Mouse (Mus musculus) small intestine, adult 2 months (tissue): Measurements from ENCODE around the gene Phactr1.

Source experiments
- CTCF ChIP-seq: fragments of 200-500 bp; IDR thresholded peaks from 2 replicates; pipeline ENCODE4 v1.5.1; 2012; ENCODE audit warnings: low read depth, mild to moderate bottlenecking, control low read depth, inconsistent platforms, low read length, moderate library complexity, mixed read lengths; ENCODE audit not compliant: insufficient replicate concordance, insufficient read length; ENCODE audit errors: extremely low read depth
- POLR2A ChIP-seq: fragments of 200-500 bp; IDR thresholded peaks from 2 replicates; pipeline ENCODE4 v1.6.1; 2012; ENCODE audit warnings: low read depth, mild to moderate bottlenecking, control low read depth, inconsistent platforms, low read length, moderate library complexity

DNA sequence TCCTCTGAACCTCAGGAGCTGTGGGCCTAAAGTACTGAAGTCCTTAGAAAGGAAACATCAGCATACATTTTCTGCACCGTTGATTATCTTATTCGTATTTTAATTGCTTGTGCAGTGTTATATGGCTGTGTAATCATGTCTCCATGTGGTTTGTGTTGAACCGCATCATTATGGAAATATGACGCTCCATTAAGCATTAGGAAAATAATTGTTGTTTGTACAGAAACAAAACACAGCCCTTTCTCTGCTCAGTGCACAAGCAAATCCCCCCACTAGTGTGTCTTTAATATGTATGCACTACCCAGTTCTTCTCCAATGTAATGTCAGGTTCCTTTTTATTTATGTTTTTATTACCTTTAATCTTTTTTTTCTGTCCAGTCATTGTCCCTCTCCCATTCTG lies 333.6 kb downstream of the Phactr1 start:
- no peak for TF ChIP-seq POLR2A
- no peak for TF ChIP-seq CTCF
